Mouse (Mus musculus): ENCODE measurements around the gene Bcan. TPM values are rescaled to one million over a fixed set of nuclear protein-coding genes. Genes with fewer than 3 reads are reported as not detected.

Gene Bcan
- total and polyA plus RNA-seq, 2 experiments from 2014 or later = 180 to 284 TPM

DNA sequence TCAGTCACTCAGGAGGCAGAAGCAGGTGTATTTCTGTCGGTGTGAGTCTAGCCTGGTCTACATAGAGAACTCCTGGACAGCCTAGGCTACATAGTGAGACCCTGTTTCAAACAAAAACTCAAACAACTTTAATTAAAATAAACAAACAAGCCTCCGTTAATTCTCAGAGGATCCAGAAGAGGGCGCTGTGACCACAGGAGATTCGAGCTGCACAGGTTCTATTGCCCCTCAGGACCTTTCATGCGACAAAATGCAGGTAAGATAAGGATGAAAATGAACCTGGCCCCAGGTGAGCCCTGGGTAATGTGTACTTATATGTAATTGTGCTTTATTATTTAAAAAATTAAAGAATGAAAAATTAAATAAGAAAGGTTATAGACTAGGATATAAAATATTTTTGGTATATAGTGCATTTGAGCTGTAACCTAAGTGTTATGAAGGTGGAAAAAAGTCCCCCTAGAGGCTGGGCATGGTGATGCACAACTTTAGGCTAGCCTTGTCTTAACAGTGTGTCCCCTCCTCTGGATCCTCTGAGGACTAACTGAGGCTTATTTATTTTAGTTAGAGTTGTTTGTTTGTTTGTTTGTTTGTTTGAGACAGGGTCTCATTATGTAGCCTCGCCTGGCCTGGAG, 10.7 kb upstream of the Bcan start:
- no peak overlapping the region for H3K27ac ChIP-seq (ENCODE audit: low read depth, low read length)
- H3K36me3 ChIP-seq (ENCODE audit: insufficient read depth, low read length) = no peaks in the 10 kb centered on the region
- TF ChIP-seq CTCF (IDR thresholded peaks at IDR 0.05) = peak; percentile 60
- no peak for ATAC-seq (ENCODE audit: low FRiP score)
- no peak for DNase-seq (ENCODE audit: low spot score)
- H3K27me3 ChIP-seq (ENCODE audit: insufficient read depth, low read length) = 0 out of 2 replicates have a peak, but pooled peaks cover 3% of the 10 kb centered on the region
- no peak overlapping the region for H3K4me2 ChIP-seq (ENCODE audit: low read depth, low read length, poor library complexity, severe bottlenecking)
- H3K4me3 ChIP-seq (ENCODE audit: low read depth, low read length) = no peak overlapping the region
- no peak overlapping the region for H3K9ac ChIP-seq (replicated peaks; ENCODE audit: low read length, poor library complexity, severe bottlenecking)
- no peaks in the 10 kb centered on the region for H3K9me3 ChIP-seq (ENCODE audit: low read length)
- no peaks in the 10 kb centered on the region for H3K4me1 ChIP-seq (ENCODE audit: insufficient read depth, low read length)
- WGBS = 12% methylated on average over 6 of the region's 6 CpGs

DNA sequence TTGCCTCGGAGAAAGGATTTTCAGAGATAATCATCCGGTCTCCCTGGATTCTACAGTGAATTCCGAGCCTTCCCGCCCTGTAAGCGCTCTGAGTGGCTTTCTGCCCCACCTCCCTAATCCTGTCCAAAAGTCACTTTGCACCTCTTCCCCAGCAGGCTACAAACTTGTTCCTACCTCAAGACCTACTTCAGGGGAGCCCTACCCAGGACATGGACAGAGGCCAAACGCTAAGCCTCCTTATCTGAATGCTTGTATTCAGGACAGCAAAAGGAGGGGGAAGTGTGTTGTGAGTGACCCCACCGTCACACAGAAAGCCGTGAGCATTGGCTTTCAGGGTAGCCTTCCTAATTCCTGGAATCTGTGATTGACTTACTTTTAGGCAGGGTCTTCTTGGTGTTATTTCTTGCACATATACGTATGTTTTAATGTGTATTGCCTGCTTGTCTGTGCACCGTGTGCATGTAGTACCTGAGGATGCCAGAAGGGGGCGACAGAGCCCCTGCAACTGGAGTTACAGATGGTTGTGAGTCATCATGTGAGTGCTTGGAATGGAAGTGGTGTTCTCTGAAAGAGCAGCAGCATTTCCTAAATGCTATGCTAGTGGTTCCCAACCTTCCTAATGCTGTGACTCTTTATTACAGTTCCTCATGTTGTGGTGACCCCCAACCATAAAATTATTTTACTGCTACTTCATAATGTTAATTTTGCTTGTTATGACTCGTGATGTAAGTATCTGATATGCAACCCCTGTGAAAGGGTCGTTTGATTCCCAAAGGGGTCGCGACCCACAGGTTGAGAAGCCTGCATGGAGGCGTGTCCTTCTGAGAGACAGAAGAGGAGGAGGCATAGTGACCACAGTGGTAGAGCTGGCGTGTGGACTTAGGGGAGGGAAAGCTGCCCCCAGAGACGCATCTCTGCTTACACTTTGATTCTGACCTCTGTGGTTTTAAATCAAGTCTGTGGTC, 6.1 kb upstream of the Bcan start:
- Histone ChIP-seq H3K27me3 (ENCODE audit: insufficient read depth, low read length) (peaks cover 17% of the 10 kb centered on the region), H3K4me2 (ENCODE audit: low read depth, low read length, poor library complexity, severe bottlenecking) (no peak overlapping the region), H3K27ac (ENCODE audit: low read depth, low read length) (no peak overlapping the region), H3K9ac (replicated peaks; ENCODE audit: low read length, poor library complexity, severe bottlenecking) (no peak overlapping the region), H3K36me3 (ENCODE audit: insufficient read depth, low read length) (no peaks in the 10 kb centered on the region), H3K4me3 (ENCODE audit: low read depth, low read length) (no peak overlapping the region), H3K9me3 (ENCODE audit: low read length) (no peaks in the 10 kb centered on the region), H3K4me1 (ENCODE audit: insufficient read depth, low read length) (peaks cover 9% of the 10 kb centered on the region; the same call in 1 of the 2 replicates)
- TF ChIP-seq CTCF (IDR thresholded peaks at IDR 0.05) = peak; percentile 61
- DNase-seq (ENCODE audit: low spot score) (no peak), ATAC-seq (ENCODE audit: low FRiP score) (no peak)
- WGBS = 81% methylated on average over 18 of the region's 18 CpGs

DNA sequence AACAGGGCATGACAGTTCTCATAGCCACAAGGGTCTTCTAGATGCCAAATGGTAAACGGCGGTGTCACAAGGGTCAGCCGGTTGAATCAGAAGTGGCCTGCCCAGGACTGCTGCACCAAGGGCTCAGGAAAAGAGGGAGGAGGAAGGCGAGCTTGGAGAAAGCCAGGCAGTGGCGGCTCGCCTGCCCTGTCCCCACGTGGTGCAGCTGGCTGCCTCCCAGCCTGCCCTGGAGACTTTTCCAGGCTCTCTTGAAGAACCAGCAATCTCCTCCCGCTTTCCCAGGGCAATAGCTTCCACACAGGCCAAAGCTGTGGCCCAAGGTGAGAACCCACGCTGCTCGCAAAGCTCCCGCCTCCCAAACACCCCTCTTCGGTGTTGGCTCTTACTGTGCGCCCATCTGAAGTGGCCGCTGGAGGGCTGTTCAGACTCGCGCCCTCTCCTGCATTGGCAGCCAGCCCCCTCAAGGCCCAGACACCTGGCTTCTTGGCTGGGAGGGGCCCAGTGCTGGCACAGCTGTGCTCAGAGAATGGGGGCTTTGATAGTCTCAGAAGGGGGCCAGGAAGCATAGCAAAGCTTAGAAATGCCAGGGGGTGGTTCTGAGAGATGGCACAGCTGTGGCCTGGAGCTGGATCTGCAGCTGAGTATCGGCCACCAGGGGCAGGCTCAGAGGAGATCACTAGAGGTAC, 2.4 kb upstream of the Bcan start:
- DNase-seq (ENCODE audit: low spot score) = peak; percentile 75
- Histone ChIP-seq H3K4me3 (ENCODE audit: low read depth, low read length) (no peak overlapping the region), H3K9me3 (ENCODE audit: low read length) (no peaks in the 10 kb centered on the region), H3K27me3 (ENCODE audit: insufficient read depth, low read length) (peaks cover 45% of the 10 kb centered on the region), H3K27ac (ENCODE audit: low read depth, low read length) (peak overlapping the region; percentile 55), H3K4me1 (ENCODE audit: insufficient read depth, low read length) (peaks cover 16% of the 10 kb centered on the region), H3K9ac (replicated peaks; ENCODE audit: low read length, poor library complexity, severe bottlenecking) (no peak overlapping the region), H3K36me3 (ENCODE audit: insufficient read depth, low read length) (no peaks in the 10 kb centered on the region), H3K4me2 (ENCODE audit: low read depth, low read length, poor library complexity, severe bottlenecking) (peak overlapping the region; percentile 28)
- ATAC-seq (ENCODE audit: low FRiP score) = peak; percentile 13
- peak; percentile 47 for TF ChIP-seq CTCF (IDR thresholded peaks at IDR 0.05)
- WGBS = 2% methylated on average over 17 of the region's 17 CpGs

DNA sequence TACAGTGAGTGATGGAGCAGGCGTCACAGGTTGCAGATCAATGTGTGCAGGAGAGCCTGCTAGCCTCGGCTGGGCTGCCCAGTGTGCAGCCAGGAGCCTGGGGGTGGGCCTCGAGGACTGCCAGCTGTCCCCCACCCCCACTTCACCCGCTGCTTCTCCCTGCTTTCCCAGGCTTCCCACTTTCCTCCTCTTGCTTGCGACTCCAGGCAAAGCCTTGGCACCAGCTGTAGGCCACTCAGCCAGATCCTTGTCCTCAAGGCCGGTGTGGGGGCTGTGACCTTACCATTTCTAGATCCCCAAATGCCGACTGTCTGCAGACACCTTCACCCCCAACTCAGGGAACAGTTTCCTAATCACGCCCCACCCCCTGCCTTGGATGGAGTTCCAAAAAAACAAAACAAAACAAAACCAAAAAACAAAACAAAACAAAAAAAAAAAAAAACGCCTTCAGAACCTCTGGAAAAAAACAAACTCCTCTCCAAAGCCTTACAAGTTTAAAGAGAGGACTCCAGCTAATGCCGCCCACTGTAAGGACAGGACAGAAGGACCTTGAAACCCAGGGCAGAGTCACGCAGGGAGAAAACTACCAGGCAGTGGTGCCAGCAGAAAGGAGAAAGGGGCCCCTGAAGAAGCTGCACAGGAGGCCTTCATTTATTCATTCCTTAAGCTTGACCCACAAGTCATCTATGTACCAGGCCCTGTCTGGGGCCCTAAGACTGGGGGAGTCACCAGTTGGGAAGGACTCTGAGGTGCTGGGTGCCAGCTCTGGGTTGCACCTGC, 976 bp upstream of the Bcan start:
- H3K4me3 ChIP-seq (ENCODE audit: low read depth, low read length) = peak overlapping the region; percentile 45
- H3K4me2 ChIP-seq (ENCODE audit: low read depth, low read length, poor library complexity, severe bottlenecking) = peak overlapping the region; percentile 92
- H3K36me3 ChIP-seq (ENCODE audit: insufficient read depth, low read length) = no peaks in the 10 kb centered on the region
- H3K9ac ChIP-seq (replicated peaks; ENCODE audit: low read length, poor library complexity, severe bottlenecking) = no peak overlapping the region
- WGBS = 17% methylated on average over 11 of the region's 11 CpGs
- peaks cover 58% of the 10 kb centered on the region for H3K27me3 ChIP-seq (ENCODE audit: insufficient read depth, low read length)
- ATAC-seq (ENCODE audit: low FRiP score) (no peak), DNase-seq (ENCODE audit: low spot score) (peak; percentile 35)
- no peak for TF ChIP-seq CTCF (IDR thresholded peaks at IDR 0.05)
- H3K27ac ChIP-seq (ENCODE audit: low read depth, low read length) = peak overlapping the region; percentile 65
- peaks cover 24% of the 10 kb centered on the region for H3K4me1 ChIP-seq (ENCODE audit: insufficient read depth, low read length)
- no peaks in the 10 kb centered on the region for H3K9me3 ChIP-seq (ENCODE audit: low read length)

DNA sequence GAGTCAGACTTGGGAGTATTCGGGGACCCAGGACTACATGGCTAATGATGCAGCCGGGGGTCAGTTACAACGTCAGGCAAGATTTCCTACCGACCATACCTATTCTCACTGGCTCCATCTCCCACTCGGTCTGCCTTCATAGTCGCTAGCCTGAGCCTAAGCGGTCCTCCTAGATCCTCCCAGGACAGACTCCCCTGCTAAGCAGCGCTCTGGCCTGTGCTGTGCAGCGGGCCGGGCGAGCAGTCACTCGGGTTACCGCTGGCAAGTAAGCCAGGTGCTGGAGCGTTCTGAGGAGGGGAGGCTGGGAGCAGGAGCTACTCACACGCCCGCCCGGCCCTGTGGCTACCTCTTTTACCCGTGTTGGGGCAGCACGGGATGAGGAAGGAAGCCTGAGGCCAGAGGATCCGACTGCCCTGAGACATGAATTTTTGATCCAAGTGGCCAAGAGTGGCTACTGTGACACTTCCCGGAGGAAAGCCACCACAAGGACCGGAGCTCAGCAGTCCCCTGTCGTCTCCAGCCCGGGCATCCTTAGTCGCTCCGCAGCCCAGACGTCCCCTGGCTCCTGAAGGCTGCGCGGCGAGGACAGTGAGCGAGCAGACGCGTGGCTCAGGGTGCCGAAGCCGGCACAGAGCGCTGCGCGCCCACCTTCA, 661 bp downstream of the Bcan start:
- H3K4me3 ChIP-seq (ENCODE audit: low read depth, low read length) = peak overlapping the region; percentile 45
- peaks cover 24% of the 10 kb centered on the region for H3K4me1 ChIP-seq (ENCODE audit: insufficient read depth, low read length)
- WGBS = under 1% methylated on average over 38 of the region's 38 CpGs
- no peaks in the 10 kb centered on the region for H3K9me3 ChIP-seq (ENCODE audit: low read length)
- peak overlapping the region; percentile 92 for H3K4me2 ChIP-seq (ENCODE audit: low read depth, low read length, poor library complexity, severe bottlenecking)
- TF ChIP-seq CTCF (IDR thresholded peaks at IDR 0.05) = no peak
- H3K36me3 ChIP-seq (ENCODE audit: insufficient read depth, low read length) = peaks cover 3% of the 10 kb centered on the region; the same call in 1 of the 2 replicates
- peaks cover 74% of the 10 kb centered on the region for H3K27me3 ChIP-seq (ENCODE audit: insufficient read depth, low read length)
- H3K9ac ChIP-seq (replicated peaks; ENCODE audit: low read length, poor library complexity, severe bottlenecking) = peak overlapping the region; percentile 67
- no peak for DNase-seq (ENCODE audit: low spot score)
- H3K27ac ChIP-seq (ENCODE audit: low read depth, low read length) = peak overlapping the region; percentile 65
- no peak for ATAC-seq (ENCODE audit: low FRiP score)

Data from midbrain, postnatal 0 days (tissue).